Mouse (Mus musculus) embryo, embryonic 11 days (tissue): ENCODE measurements around the gene Fam53b.

ENCODE experiments used
- DNase-seq: peaks from one replicate; pipeline ENCODE4 v3.0.0-alpha.2; 2015

Gene Fam53b

DNA sequence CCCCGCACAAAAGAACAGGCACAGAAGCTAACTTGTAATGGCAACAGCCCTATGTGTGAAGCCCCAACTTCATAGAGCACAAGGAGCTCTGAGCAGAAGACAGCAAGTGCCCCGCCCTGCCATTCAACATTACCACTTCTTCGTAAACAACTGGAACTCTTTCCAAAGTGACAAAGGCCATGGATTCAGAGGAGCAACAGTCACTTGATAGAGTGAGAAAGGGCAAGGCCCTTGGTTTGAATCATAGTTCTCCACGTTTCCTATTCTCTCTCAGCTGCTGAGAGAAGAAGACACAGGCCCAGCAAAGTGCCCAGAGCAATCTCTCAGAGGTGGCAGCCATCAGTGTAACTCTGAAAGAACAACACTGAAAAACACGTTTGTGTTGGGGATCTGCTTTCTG, 49.8 kb downstream of the Fam53b start:
- no peak for DNase-seq

DNA sequence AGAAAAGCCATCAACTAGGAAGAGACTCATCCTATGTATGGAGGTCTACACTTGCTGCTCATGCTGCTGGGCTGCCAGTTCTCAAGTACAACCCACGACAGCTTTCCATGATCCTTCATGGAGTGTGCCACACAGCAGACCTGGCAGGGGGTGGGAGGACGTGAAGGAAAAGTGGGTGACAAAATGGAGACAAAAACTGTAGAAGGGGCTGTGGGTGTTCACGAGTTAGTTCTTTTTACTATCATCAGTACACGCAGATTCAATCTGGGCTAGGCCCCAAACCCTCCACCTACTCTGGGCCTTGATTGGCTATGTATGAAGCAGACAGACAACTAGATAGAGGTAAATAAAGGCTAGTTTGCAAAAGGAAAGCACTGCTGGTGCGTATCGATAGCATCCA, 50.3 kb downstream of the Fam53b start:
- no peak for DNase-seq

- no peak for DNase-seq
Observed at GRCm38 (mm10) chr7:132761409-132761808, 52.3 kb downstream of the Fam53b start.

DNA sequence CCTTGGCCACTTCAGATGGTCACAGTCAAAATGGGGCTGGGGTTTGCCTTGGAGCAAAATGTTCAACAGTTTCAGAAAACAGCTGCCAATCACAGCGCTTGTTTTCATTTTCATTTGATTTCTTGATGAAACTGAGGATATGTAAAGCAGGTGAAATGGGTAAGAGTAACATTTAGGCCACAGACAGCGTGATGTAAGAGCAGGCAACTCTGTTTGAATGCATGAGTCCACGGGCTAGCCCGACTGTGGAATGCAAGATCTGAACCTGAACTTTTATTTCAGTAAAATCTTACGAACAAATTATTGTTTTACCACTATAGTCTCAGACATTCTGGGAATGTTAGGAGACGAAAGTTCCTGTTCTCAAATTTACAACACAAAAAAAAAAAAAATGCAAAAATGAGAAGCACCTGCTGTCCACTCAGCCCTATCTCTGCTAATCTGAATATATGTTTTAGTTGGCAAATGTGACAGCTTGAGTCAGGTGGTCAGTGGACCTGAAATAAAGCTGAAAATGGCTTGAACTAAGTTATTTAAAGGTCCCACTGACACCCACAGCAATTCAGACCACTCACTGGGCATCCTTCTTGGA, 53.0 kb downstream of the Fam53b start:
- DNase-seq: no peak

DNA sequence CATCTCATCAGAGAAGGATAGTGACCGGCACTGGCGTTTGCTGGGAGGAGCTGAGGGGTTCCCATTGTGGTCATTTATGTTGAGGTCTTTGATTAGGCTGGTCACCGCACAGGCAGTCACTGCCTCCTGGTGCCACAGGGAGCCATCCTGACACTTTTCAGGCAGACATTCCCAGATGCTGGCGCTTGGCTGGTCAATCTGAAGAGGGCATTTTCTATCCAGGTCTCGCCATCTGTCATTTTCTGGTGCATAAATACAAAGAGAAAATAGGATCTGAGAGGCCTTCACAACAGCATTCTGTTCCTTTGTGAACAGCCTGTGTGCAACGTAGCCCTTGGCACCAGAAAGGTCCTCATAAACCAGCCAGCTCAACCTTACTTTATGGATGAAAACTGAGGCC, 53.8 kb downstream of the Fam53b start:
- DNase-seq: no peak

DNA sequence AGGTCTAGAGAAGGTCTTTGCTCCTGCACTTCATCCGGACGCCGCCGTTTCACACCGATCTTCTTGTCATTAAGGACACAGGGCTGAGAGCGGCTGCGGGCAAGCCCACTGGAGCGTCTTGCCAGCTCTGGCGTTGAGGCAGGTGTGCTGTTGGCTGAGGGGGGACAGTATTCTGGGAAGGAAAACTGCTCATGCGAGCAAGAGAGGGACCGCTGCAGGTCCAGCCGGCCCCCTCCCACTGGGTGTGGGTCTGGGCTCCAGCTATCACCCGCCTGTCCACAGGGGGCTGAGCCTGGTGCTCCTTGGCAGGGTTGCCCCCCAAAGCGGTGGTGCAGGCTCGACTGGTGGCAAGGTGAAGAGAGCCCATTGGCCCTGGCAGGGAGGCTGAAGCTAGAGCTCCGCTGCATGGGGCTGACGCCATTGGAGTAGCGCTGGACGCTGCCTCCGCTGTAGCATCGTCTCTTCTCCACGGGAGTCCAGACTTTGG, 54.2 kb downstream of the Fam53b start:
- no peak for DNase-seq

GRCm38 (mm10) chr7:132758875-132759274, 54.8 kb downstream of the Fam53b start:
- no peak for DNase-seq

DNA sequence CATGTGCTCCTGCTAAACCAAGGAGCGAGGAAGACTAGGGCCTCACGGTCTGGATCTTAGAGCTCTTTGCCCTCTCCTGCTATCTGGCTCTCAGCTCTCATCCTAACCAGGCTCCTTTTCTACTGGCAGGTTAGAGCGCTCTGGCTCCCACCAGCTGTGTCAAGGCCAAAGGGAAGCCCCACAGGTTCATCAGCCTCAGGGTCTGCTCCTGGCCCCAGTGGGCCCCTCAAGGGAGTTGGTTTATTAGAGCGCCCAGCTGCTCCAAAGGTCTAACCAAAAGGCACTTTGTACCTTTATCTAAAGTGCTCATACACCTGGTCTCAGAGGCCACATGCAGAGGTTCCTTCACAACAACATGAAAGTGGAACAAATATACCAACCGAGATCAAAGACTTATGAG, 57.4 kb downstream of the Fam53b start:
- no peak for DNase-seq

GRCm38 (mm10) chr7:132754389-132754750, 59.3 kb downstream of the Fam53b start:
- no peak for DNase-seq

DNA sequence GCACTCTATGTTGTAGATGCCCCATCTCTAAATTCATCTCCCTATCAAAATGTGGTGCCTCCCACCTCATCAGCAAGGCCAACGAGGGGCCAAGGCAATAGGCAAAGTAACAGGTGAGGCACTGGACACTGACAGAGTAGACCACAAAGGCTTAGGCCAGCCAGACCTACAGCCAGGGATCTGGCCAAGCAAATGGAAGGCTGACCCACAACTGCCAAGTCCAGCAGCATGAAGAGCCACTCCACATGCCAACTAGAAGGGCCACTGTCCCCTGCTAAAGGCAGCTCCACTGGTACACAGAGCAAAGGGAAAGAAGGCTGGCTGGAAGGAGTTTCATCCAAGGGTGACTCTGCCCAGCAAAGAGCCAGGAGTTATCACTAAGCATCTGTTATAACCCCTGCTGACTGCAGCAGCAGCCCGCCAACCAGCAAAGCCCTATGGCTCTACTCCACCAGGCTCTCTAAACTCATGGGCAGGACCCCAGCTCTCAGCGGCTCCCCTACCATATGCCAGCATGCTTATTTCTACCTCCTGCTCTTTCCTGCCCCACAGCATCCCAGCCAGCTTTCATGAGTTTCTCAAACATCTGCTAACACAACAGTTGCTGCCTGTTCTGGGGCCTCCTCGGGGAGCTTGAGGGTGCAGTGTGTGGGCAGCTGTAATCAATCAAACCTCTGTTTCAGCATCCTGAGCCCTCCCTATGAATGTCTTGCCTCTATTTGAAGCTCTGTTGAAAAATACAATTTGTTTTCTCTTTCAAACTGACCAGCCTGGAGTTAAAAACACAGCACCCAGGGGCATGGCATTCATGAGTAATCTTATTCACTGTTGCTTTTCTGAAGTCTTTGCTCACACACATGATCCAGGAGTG, 59.9 kb downstream of the Fam53b start:
- DNase-seq: peak; percentile 53

GRCm38 (mm10) chr7:132751716-132752115, 62.0 kb downstream of the Fam53b start:
- DNase-seq: no peak

- no peak for DNase-seq
Observed at GRCm38 (mm10) chr7:132749504-132749903, 64.2 kb downstream of the Fam53b start.

DNA sequence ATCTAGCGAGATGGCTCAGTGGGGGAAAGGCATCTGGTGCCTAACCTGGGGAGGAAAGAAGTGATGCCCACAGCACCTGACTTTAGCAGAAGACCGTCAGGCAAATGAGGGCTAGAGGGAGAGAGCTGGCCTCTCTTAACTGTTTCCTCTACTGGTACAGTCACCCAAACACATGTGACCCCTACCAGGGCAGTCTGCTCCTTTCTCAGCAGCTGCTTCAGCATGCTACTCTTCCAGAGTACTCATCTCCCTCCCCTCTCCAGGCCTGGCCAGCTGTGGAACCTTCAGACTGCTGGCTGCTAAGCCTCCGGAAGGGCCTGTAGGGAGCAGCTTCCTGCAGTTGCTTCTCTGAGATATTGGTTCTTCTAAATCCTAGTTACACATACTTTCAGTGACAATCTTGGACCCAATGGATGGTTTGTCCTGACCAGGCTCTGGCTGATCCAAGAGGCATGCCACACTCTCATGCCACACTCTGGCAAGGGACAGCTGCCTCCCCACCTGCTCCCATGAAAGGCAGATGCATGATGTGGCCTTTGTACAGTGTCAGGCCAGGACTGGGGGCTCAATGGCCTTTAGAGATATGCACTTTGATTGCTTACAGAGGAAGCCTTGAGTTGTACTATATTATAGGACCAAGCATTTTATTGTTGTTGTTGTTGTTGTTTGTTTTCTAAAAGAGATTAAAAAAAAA, 65.5 kb downstream of the Fam53b start:
- DNase-seq: no peak

DNA sequence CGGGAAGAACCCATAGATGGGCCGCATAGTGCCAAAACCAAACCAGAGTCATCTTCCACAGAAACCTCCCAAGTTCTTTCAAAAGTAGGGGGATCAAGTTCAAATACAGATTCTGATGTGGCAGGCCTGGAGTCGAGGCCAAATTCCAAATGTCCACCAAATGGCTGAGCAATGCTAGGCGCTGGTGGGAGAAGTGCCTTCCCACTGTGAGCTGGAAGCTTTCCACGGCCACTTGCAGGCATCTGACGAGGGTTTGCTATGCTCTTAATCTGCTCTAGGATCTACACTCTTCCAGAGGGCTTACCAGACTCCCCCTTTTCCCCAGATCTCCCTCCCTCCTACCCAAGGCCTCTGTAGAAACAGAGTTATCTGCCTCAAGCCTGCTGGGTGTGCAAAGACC, 66.6 kb downstream of the Fam53b start:
- no peak for DNase-seq

- no peak for DNase-seq
Observed at GRCm38 (mm10) chr7:132742912-132743311, 70.8 kb downstream of the Fam53b start.

DNA sequence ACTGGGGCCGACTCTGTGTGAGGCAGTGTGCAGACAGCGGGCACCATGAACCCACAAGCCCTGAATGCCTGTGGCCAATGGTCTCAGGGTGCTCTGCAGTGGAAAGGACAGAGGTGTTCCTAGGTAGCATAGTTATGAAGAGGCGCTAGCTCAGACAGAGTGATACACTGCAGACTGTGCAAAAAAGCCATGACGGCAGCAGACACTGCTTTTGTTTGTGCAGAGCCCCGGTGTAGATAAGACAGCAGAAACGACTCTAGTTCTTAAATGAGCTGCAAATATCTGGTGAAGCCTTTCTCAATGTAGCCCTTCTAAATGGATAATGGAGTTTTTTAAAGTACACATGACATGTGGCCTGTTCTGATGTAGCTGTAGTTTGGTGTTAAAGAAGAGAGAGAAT, 73.9 kb downstream of the Fam53b start:
- DNase-seq: no peak

GRCm38 (mm10) chr7:132738844-132739243, 74.8 kb downstream of the Fam53b start:
- no peak for DNase-seq

- DNase-seq: peak; percentile 51
Observed at GRCm38 (mm10) chr7:132736099-132736862, 77.4 kb downstream of the Fam53b start.

DNA sequence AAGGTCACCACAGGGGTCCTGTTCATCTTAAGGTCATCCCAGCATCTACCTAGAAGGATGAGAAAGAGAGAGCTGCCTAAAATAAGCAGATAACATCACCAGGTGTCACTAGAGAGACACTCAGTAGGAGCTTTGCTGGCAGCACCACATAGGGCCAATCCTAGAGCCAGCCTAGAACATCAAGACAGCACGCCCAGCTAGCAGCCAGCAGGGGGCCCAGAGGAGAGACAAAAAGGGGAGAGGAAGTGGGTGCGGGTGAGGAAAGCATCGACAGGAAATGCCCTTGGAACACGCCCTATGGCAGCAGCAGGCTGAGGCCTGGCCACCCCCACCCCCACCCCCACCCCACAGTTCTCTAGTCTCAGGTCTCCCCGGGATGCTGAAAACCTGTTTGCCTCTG, 78.5 kb downstream of the Fam53b start:
- peak; percentile 57 for DNase-seq

- DNase-seq: no peak
Observed at GRCm38 (mm10) chr7:132734222-132734621, 79.5 kb downstream of the Fam53b start.

DNA sequence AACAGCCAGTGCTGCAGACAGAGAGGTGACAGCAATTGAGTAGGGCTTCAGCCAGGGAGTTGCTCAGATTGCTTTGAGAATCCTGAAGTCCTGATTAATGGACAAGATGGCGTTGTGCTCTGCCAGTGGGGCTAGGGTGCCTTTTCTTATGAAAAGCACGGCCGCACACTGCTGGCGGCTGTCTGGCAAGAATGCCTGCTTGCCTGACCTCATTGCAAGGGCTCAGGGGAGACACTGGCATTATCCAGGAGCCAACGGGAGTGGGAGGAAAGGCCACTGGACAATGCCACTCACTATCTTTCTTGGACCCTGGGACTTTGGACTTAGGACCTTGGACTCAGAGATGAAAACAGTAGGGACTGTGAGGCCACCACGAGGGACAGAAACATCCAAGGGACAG, 80.2 kb downstream of the Fam53b start:
- DNase-seq: peak; percentile 22

GRCm38 (mm10) chr7:132732136-132732789, 81.4 kb downstream of the Fam53b start:
- peak; percentile 30 for DNase-seq

DNA sequence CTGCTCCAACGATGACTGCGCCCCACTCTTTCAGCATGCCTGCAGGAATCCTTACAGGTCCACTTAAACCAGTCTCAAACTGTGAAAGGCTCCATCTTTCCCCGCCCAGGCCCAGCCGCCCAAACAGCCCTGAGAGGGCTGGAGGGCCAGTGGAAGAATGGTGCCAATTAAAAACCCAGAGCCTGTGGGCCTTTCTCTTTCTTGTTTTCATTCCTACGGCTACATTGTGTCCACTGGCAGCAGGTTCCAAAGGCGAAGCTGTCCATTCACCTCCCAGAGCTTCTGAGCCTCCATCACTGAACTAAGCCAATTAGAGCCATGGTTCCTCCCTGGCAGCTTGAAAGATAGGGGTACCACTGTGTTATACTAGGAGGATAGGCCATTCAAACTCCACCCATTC, 82.1 kb downstream of the Fam53b start:
- DNase-seq: peak; percentile 40
